Mouse (Mus musculus): ENCODE results near the gene Retreg1.

Retreg1 gene

GRCm38 (mm10) chr15:25877798-25878197 lies 34.8 kb downstream of the Retreg1 start:
- DNase-seq (ENCODE audit: extremely low read depth, low read depth, low spot score) = no peak

- no peak for DNase-seq (ENCODE audit: extremely low read depth, low read depth, low spot score)
Observed at GRCm38 (mm10) chr15:25879229-25879628, 36.2 kb downstream of the Retreg1 start.

GRCm38 (mm10) chr15:25880192-25880591 lies 37.2 kb downstream of the Retreg1 start:
- no peak for DNase-seq (ENCODE audit: extremely low read depth, low read depth, low spot score)

- no peak for DNase-seq (ENCODE audit: extremely low read depth, low read depth, low spot score)
Observed at GRCm38 (mm10) chr15:25882002-25882401, 39.0 kb downstream of the Retreg1 start.

- no peak for DNase-seq (ENCODE audit: extremely low read depth, low read depth, low spot score)
Observed at GRCm38 (mm10) chr15:25884416-25884958, 41.5 kb downstream of the Retreg1 start.

GRCm38 (mm10) chr15:25886581-25887011 lies 43.6 kb downstream of the Retreg1 start:
- DNase-seq (ENCODE audit: extremely low read depth, low read depth, low spot score) = no peak

- no peak for DNase-seq (ENCODE audit: extremely low read depth, low read depth, low spot score)
Observed at GRCm38 (mm10) chr15:25889927-25890326, 46.9 kb downstream of the Retreg1 start.

- no peak for DNase-seq (ENCODE audit: extremely low read depth, low read depth, low spot score)
Observed at GRCm38 (mm10) chr15:25891556-25891955, 48.6 kb downstream of the Retreg1 start.

GRCm38 (mm10) chr15:25893327-25893726 lies 50.3 kb downstream of the Retreg1 start:
- DNase-seq (ENCODE audit: extremely low read depth, low read depth, low spot score) = no peak

- DNase-seq (ENCODE audit: extremely low read depth, low read depth, low spot score) = no peak
Observed at GRCm38 (mm10) chr15:25896783-25897182, 53.8 kb downstream of the Retreg1 start.

- DNase-seq (ENCODE audit: extremely low read depth, low read depth, low spot score) = no peak
Observed at GRCm38 (mm10) chr15:25897617-25898016, 54.6 kb downstream of the Retreg1 start.

- no peak for DNase-seq (ENCODE audit: extremely low read depth, low read depth, low spot score)
Observed at GRCm38 (mm10) chr15:25899021-25899420, 56.0 kb downstream of the Retreg1 start.

- no peak for DNase-seq (ENCODE audit: extremely low read depth, low read depth, low spot score)
Observed at GRCm38 (mm10) chr15:25900540-25900939, 57.6 kb downstream of the Retreg1 start.

- DNase-seq (ENCODE audit: extremely low read depth, low read depth, low spot score) = no peak
Observed at GRCm38 (mm10) chr15:25902931-25903615, 60.1 kb downstream of the Retreg1 start.

GRCm38 (mm10) chr15:25904435-25905021 lies 61.5 kb downstream of the Retreg1 start:
- no peak for DNase-seq (ENCODE audit: extremely low read depth, low read depth, low spot score)

GRCm38 (mm10) chr15:25909783-25910494 lies 67.0 kb downstream of the Retreg1 start:
- no peak for DNase-seq (ENCODE audit: extremely low read depth, low read depth, low spot score)

- DNase-seq (ENCODE audit: extremely low read depth, low read depth, low spot score) = no peak
Observed at GRCm38 (mm10) chr15:25910495-25910865, 67.5 kb downstream of the Retreg1 start.

- no peak for DNase-seq (ENCODE audit: extremely low read depth, low read depth, low spot score)
Observed at GRCm38 (mm10) chr15:25910924-25911323, 67.9 kb downstream of the Retreg1 start.

GRCm38 (mm10) chr15:25912911-25913310 lies 69.9 kb downstream of the Retreg1 start:
- DNase-seq (ENCODE audit: extremely low read depth, low read depth, low spot score) = no peak

GRCm38 (mm10) chr15:25913659-25914058 lies 70.7 kb downstream of the Retreg1 start:
- no peak for DNase-seq (ENCODE audit: extremely low read depth, low read depth, low spot score)

GRCm38 (mm10) chr15:25914160-25914559 lies 71.2 kb downstream of the Retreg1 start:
- DNase-seq (ENCODE audit: extremely low read depth, low read depth, low spot score) = no peak

GRCm38 (mm10) chr15:25915013-25915412 lies 72.0 kb downstream of the Retreg1 start:
- no peak for DNase-seq (ENCODE audit: extremely low read depth, low read depth, low spot score)
